ENCODE assay signal across 8 mouse cellular contexts in the genomic region with DNA sequence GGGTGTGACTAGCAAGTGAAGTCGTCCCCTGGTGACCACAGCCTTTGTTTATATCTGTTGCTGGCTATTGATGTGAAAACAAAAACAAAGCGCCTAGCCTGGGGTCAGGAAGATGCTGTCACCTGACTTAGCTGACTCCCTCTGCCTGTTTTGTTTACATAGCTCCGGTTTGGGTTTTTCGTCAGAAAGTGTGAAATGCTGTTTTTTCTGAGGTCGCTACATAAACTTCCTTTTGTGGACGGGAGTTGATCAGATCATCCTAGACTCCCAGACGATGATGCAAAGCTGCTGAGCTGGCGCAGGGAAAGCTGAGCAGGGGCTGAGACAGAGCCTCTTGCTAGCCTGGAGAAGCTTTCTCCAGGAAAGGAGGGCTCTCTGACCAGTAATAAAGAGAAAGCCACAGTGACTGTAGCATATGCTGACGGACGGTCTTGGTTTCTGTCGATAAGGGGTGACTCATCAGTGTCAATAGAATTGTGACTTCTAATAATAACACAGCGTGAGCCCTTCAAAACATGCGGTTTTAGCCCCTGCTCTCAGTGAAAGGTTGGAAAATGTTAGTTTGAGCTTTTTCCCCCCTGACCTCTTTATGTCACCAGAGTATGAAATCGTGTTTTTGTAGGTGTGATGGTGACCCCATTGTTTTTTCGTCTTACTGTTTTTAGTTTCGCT. TPM values are rescaled to one million over a fixed set of nuclear protein-coding genes. Genes with fewer than 3 reads are reported as not detected.
DNase-seq lines count a peak whose midpoint lies in the region; ATAC-seq lines count a peak whose summit lies in the region.

No protein-coding gene starts in this region.

- peak overlapping the region; percentile 25 for H3K4me3 ChIP-seq in embryonic facial prominence, embryonic 15.5 days (replicated peaks)
- peak overlapping the region; percentile 12 for H3K4me3 ChIP-seq in hindbrain, embryonic 11.5 days (ENCODE audit: low read depth, low read length)
- H3K4me3 ChIP-seq in midbrain, embryonic 16.5 days (ENCODE audit: low read depth, low read length): no peak overlapping the region

- H3K27ac ChIP-seq in embryonic facial prominence, embryonic 15.5 days (replicated peaks): peak overlapping the region; percentile 84
- H3K27ac ChIP-seq in hindbrain, embryonic 11.5 days (ENCODE audit: low read depth, low read length): peak overlapping the region; percentile 85
- peak overlapping the region; percentile 55 for H3K27ac ChIP-seq in midbrain, embryonic 16.5 days (ENCODE audit: low read length)

- no peaks in the 10 kb centered on the region for H3K36me3 ChIP-seq in embryonic facial prominence, embryonic 15.5 days
- no peaks in the 10 kb centered on the region for H3K36me3 ChIP-seq in hindbrain, embryonic 11.5 days (ENCODE audit: control insufficient read depth, insufficient read depth, low read length)
- no peaks in the 10 kb centered on the region for H3K36me3 ChIP-seq in midbrain, embryonic 16.5 days (ENCODE audit: control insufficient read depth, insufficient read depth, low read length)

- 0 out of 2 replicates have a peak overlapping the region, but pooled peaks have one; percentile 15 for H3K9ac ChIP-seq in embryonic facial prominence, embryonic 15.5 days
- H3K9ac ChIP-seq in hindbrain, embryonic 11.5 days (ENCODE audit: low read depth, low read length): peak overlapping the region; percentile 53; the same call in 1 of the 2 replicates
- H3K9ac ChIP-seq in midbrain, embryonic 16.5 days (ENCODE audit: low read depth, low read length): peak overlapping the region; percentile 49

- peaks cover 28% of the 10 kb centered on the region for H3K4me1 ChIP-seq in embryonic facial prominence, embryonic 15.5 days
- H3K4me1 ChIP-seq in hindbrain, embryonic 11.5 days (replicated peaks; ENCODE audit: control insufficient read depth, insufficient read depth, low read length): peaks cover 16% of the 10 kb centered on the region
- H3K4me1 ChIP-seq in midbrain, embryonic 16.5 days (ENCODE audit: control insufficient read depth, insufficient read depth, low read length): peaks cover 48% of the 10 kb centered on the region

- WGBS in embryonic facial prominence, embryonic 15.5 days: 11% methylated on average over 16 of the region's 16 CpGs
- 5% methylated on average over 16 of the region's 16 CpGs for WGBS in hindbrain, embryonic 11.5 days
- WGBS in midbrain, embryonic 16.5 days: 5% methylated on average over 16 of the region's 16 CpGs

- H3K9me3 ChIP-seq in embryonic facial prominence, embryonic 15.5 days (replicated peaks): no peaks in the 10 kb centered on the region
- H3K9me3 ChIP-seq in hindbrain, embryonic 11.5 days (ENCODE audit: control insufficient read depth, low read length): no peaks in the 10 kb centered on the region
- H3K9me3 ChIP-seq in midbrain, embryonic 16.5 days (replicated peaks; ENCODE audit: control insufficient read depth, low read length, poor library complexity, severe bottlenecking): no peaks in the 10 kb centered on the region

- no peak for ATAC-seq in embryonic facial prominence, embryonic 15.5 days (ENCODE audit: insufficient number of reproducible peaks, low FRiP score, low TSS enrichment, low read depth)
- ATAC-seq in hindbrain, embryonic 11.5 days (ENCODE audit: low FRiP score): peak; percentile 40
- peak; percentile 33; the same call in 1 of the 2 replicates for ATAC-seq in midbrain, embryonic 16.5 days

- DNase-seq in gastrocnemius, adult 18-20 months (ENCODE audit: low spot score): peak; percentile 23
- DNase-seq in gastrocnemius, postnatal 14 days: no peak
- DNase-seq in NIH3T3 (ENCODE audit: low read depth): peak; percentile 72
- DNase-seq in hindbrain, embryonic 11.5 days (ENCODE audit: low spot score): peak; percentile 44
- peak; percentile 30 for DNase-seq in liver
- DNase-seq in layer of hippocampus, adult 9-10 months (ENCODE audit: low spot score): no peak

- H3K4me2 ChIP-seq in embryonic facial prominence, embryonic 15.5 days (replicated peaks): peak overlapping the region; percentile 45
- peak overlapping the region; percentile 22 for H3K4me2 ChIP-seq in hindbrain, embryonic 11.5 days (replicated peaks; ENCODE audit: low read depth, low read length)
- H3K4me2 ChIP-seq in midbrain, embryonic 16.5 days (ENCODE audit: low read length): peak overlapping the region; percentile 33

- intact Hi-C loops in gastrocnemius, postnatal 14 days (cut with DNase I; ENCODE audit: low total_unique reads): no loop called here

- H3K27me3 ChIP-seq in embryonic facial prominence, embryonic 15.5 days: no peaks in the 10 kb centered on the region
- H3K27me3 ChIP-seq in hindbrain, embryonic 11.5 days (ENCODE audit: control insufficient read depth, insufficient read depth, low read length): no peaks in the 10 kb centered on the region
- H3K27me3 ChIP-seq in midbrain, embryonic 16.5 days (ENCODE audit: control insufficient read depth, insufficient read depth, low read depth, low read length): no peaks in the 10 kb centered on the region

RNA-seq across cellular contexts. Expression of a gene that starts 11.9 kb away (rescaled TPM):
- 1 to 10 TPM; 2.6 to 3.4 TPM for total RNA-seq in gastrocnemius, adult 18-20 months (2021)
- total RNA-seq in gastrocnemius, postnatal 14 days (2021): 1 to 10 TPM; 4.7 to 6.4 TPM
- 7.2 and 7.9 TPM in 2 replicates for polyA plus RNA-seq in embryonic facial prominence, embryonic 15.5 days (2015; fragmentation: Nextera tagmentation; extraction: Ambion mirVana)
- polyA plus RNA-seq in hindbrain, embryonic 11.5 days (2014; fragmentation: Nextera tagmentation; extraction: Ambion mirVana): 23.8 and 23.9 TPM in 2 replicates
- polyA plus RNA-seq in midbrain, embryonic 16.5 days (2015; fragmentation: Nextera tagmentation; extraction: Ambion mirVana): 18.8 and 20.8 TPM in 2 replicates

Comparison
In these comparisons a context has a peak if more than half of its experiments do, and no peak if none do; other contexts are left out.
1. DNase-seq: peak in gastrocnemius, adult 18-20 months (single experiment), NIH3T3 (single experiment), hindbrain, embryonic 11.5 days (single experiment) and liver (single experiment); none in gastrocnemius, postnatal 14 days (single experiment) and layer of hippocampus, adult 9-10 months (single experiment).
2. Peak in every context shown above with its lines, with median percentiles within 50 percentile points of each other: H3K27ac ChIP-seq, H3K4me2 ChIP-seq and H3K9ac ChIP-seq.